Mouse (Mus musculus) thymus, postnatal 0 days (tissue): ENCODE measurements at regions not wholly inside any gene's neighbourhood (a gene's known extent, or its start where the extent isn't known, plus 50 kb on each side); places are given as distances from the start of the nearest gene placed in this dataset.
A peak's percentile ranks its signal among the peaks of the same experiment; 100 is the strongest.

Experiments used
- DNase-seq: peaks from one replicate; pipeline ENCODE4 v3.0.0-alpha.2; 2015; ENCODE audit warnings: low spot score

DNA sequence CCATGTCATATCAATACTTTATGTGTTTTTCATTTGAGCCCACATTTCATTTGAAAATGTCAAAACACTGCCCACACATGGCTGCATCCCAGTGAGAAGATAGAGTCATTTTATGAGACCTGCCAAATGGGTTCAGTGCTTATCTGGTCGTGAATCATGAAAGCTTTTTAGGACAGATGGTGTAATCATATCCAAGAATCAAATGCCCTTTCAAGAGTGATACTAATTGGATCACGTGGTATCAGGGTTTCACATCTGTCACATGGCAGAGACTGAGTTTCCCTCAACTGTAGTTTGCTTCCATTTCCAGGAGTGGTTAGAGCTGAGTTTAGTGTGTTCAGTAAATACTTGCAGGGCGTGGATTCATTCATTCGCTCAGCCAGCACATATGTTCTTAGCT, 87.2 kb upstream of the Agbl1 start:
- DNase-seq, result no peak

DNA sequence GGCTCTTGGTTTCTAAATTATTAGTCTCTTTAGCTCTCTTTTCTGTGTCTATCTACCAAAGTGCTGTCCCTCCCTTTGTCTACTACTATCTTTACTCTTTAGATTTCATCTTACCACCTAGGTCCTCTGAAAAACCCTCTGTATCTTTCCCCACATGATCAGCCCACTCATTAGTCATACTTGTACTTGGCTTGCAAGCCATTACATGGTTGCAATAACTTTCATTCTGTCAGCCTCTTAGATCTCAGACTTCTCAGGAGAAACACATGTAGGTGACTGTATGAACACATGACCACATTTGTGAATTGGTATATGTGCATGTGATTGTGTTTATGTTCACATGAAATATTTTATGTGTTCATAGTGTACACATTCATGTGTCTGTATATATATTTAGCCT, 83.3 kb upstream of the Agbl1 start:
- DNase-seq, result no peak

DNA sequence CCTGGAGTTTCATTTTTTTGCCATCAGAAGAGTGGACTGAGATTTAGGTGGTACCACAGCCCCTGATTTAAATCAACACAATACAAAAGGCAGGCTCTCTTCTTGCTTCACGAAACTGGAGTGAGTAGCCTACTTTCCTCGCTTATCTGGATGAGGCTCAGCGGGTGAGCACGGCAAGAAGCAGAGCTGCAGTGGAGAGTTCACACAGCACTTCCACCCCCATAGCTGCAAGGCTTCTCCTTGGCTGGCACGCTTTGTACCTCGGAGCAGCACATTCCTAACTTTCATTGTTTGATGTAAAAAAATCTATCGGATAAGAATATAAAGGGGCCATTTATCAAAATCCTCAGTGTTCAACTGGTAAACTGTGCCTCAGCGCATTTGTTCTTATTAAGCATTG, 72.8 kb upstream of the Agbl1 start:
- DNase-seq, result no peak

DNA sequence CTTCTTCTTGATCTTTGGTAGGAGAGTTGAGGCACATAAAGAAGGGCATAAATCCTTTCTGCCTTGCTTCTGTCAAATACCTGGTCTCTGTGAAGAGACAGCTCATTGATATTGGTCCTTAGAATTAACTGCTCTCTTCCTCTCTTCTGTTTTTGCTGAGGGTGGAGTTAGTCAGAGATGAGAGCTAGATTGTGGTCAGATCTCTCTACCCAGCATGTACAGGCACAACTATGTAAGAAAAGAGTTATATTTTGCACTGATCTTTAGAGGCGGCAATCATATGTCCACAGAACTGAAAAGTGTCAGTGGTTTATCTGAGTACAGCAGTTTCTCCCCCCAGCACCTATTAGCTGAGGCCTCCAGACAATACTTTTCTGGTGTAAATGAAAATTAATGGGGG, 65.5 kb upstream of the Agbl1 start:
- no peak for DNase-seq

DNA sequence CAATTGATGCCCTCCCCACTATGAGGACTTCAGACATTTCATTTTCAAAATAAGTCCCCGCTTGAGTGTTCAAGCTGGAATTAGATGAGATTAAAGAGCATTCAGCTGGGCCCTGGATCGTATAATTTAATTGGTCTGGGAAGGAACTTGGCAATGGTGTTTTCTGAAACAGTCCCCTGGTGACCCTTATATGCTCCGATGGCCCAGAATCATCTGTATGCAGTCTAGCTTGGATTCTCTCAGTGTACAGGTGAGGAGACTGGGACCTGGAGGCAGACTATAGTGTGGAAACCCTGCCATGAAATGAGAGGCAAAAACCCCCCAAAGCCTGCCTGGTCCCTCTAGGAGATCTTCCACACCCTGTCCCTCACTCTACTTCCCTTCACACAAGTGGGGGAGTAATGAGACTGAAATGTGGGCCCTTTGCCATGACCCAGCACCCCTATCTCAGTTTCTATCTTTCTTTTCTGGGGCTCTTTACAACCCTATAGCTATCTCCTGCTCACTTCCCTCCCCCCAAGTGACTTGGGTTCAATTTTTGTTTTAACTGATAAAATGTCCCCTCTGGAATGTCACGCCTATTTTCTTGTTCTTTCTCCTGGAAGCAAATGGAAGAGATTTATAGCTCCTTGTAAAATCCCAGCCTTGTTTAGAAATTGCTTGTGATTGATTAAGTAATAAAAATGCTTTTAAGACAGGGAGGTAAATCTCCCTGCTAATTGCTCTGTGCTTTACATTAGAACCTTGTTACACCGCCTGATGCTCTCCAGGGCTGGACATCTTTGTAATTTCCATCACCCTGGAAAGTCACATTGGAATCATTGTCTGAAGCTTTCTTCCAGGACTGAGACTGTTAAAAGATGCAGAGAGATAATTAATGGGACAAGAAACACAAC, 64.7 kb upstream of the Agbl1 start:
- DNase-seq, result no peak

DNA sequence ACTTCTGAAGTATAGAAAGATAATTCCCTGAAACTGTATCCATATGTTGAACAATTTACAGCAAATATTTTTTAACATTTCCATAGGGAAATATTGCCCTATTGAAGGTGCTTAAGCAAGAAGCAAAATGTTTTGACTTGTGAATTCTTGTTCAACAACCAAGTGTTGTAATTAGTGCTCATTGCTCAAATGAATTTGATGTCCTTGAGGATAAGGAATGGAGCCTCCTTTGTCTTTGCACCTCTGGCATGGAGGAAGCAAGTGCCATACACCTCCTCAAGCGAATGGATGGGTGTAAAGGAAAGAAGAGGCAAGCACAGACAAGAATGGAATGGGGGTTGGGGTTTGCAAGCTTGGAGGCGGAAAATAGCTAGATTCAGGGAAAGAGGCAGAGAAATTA, 59.2 kb upstream of the Agbl1 start:
- DNase-seq, result no peak

DNA sequence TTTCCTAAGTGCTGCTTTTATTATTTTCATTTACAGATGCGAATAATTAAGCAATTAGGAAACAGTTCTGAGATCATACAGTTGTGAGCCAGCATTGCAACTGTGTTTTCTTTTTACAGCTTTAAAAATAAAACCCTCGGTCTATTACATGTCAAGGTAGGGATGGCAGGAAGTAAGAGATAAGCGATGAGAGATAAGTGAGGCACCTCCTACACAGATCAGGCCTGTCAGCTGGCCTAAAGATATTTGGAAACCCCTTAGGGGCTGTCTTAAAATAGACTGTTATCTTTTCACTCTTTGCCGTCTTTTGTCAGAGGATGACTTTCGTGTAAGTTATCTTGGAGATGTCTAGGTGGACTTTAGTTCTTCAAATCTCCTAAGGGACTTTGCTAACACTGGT, 53.5 kb upstream of the Agbl1 start:
- DNase-seq, result peak; percentile 13

DNA sequence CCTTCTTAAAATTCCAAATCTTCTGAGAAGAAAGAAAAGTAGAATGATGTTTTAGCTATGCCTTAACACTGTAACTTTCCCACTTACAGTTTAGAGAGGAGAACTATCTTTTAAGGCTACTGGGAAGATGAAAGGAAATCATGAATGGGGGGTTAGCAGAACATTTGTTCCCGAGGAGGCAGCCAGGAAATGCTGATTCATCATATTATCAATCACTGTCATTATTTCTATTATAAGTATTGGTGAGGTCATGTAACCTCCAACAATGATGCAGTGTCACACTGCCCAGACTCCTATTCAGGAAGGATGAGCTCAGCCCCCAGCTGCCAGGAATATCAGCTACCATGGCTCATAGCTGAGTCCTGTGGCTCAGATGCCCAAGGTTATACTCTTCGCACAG, 52.3 kb upstream of the Agbl1 start:
- DNase-seq, result no peak
